Mouse (Mus musculus) right cerebral cortex, postnatal 36 days (tissue): ENCODE data around the gene Rgs9bp.
"Not testable (repeated sequence)": the region's sequence is repeated elsewhere in the genome, so short reads cannot be mapped to it uniquely, and the experiment has no call there.

Source experiments
- DNase-seq, 2 experiments: peaks; one replicate each; pipeline ENCODE4 v3.0.0; 2022; ENCODE audit warnings: low spot score in 2 of 2, mixed read lengths in 1 of 2

Rgs9bp gene

GRCm38 (mm10) chr7:35583476-35584025, 1.8 kb downstream of the Rgs9bp start:
- no peak for DNase-seq

- no peak for DNase-seq
Observed at GRCm38 (mm10) chr7:35582719-35583118, 2.7 kb downstream of the Rgs9bp start.

GRCm38 (mm10) chr7:35579849-35580248, 5.5 kb downstream of the Rgs9bp start:
- no peak for DNase-seq

GRCm38 (mm10) chr7:35570883-35571282, 14.5 kb downstream of the Rgs9bp start:
- DNase-seq, result not testable (repeated sequence)

GRCm38 (mm10) chr7:35569724-35570123, 15.7 kb downstream of the Rgs9bp start:
- not testable (repeated sequence) for DNase-seq

- DNase-seq, result not testable (repeated sequence)
Observed at GRCm38 (mm10) chr7:35565965-35566364, 19.4 kb downstream of the Rgs9bp start.

GRCm38 (mm10) chr7:35564872-35565271, 20.5 kb downstream of the Rgs9bp start:
- DNase-seq, result not testable (repeated sequence)

- no peak for DNase-seq
Observed at GRCm38 (mm10) chr7:35564067-35564865, 21.1 kb downstream of the Rgs9bp start.

- DNase-seq, result no peak
Observed at GRCm38 (mm10) chr7:35563071-35563470, 22.3 kb downstream of the Rgs9bp start.

- no peak for DNase-seq
Observed at GRCm38 (mm10) chr7:35559838-35560237, 25.5 kb downstream of the Rgs9bp start.

GRCm38 (mm10) chr7:35558681-35559080, 26.7 kb downstream of the Rgs9bp start:
- DNase-seq, result no peak

GRCm38 (mm10) chr7:35557577-35557976, 27.8 kb downstream of the Rgs9bp start:
- no peak for DNase-seq

- no peak for DNase-seq
Observed at GRCm38 (mm10) chr7:35556905-35557304, 28.5 kb downstream of the Rgs9bp start.

GRCm38 (mm10) chr7:35556205-35556603, 29.2 kb downstream of the Rgs9bp start, which contains the start of gene Nudt19:
Gene Nudt19 (minus strand): TSS chr7:35556304.
- no peak for DNase-seq

- peak; percentile 85 to 86 for DNase-seq
Observed at GRCm38 (mm10) chr7:35555224-35556204, 29.9 kb downstream of the Rgs9bp start.

GRCm38 (mm10) chr7:35554605-35555175, 30.7 kb downstream of the Rgs9bp start:
- peak; percentile 14 to 40 for DNase-seq

GRCm38 (mm10) chr7:35553751-35554604, 31.4 kb downstream of the Rgs9bp start:
- DNase-seq, result peak; percentile 18 to 22

- peak; percentile 41 to 44 for DNase-seq
Observed at GRCm38 (mm10) chr7:35545881-35546280, 39.5 kb downstream of the Rgs9bp start.

- no peak for DNase-seq
Observed at GRCm38 (mm10) chr7:35537562-35537961, 47.8 kb downstream of the Rgs9bp start, which contains the start of gene Tdrd12. Gene Tdrd12 (minus strand): TSS chr7:35537745.

- no peak for DNase-seq
Observed at GRCm38 (mm10) chr7:35535750-35536512, 49.5 kb downstream of the Rgs9bp start.
